ENCODE assay signal across 24 mouse cellular contexts in genomic region chr6:117206834-117207233, GRCm38 (mm10).
"Had no signal": no experiment of that assay in that cellular context is flagged by ENCODE, and none has a peak within 500 bp of the region (broad histone marks: within the 10 kb centered on the region; RNA-seq: fewer than 3 reads in every experiment).

No protein-coding gene starts in this region.

- H3K27me3 ChIP-seq: hindbrain, embryonic 13.5 days; hindbrain, embryonic 15.5 days; kidney, embryonic 15.5 days; liver, embryonic 13.5 days; liver, embryonic 15.5 days had no signal

- H3K4me3 ChIP-seq: heart, adult 2 months; heart, embryonic 13.5 days; heart, embryonic 15.5 days; hindbrain, embryonic 13.5 days; hindbrain, embryonic 15.5 days; kidney, embryonic 15.5 days; left cerebral cortex, adult 2 months; limb, embryonic 10.5 days; limb, embryonic 12.5 days; liver, embryonic 13.5 days; liver, embryonic 15.5 days had no signal

- H3K4me1 ChIP-seq: hindbrain, embryonic 13.5 days; hindbrain, embryonic 15.5 days; kidney, embryonic 15.5 days; liver, embryonic 13.5 days; liver, embryonic 15.5 days had no signal

- H3K36me3 ChIP-seq: heart, embryonic 13.5 days; heart, embryonic 15.5 days; hindbrain, embryonic 13.5 days; hindbrain, embryonic 15.5 days; kidney, embryonic 15.5 days; limb, embryonic 10.5 days; limb, embryonic 12.5 days; liver, embryonic 13.5 days; liver, embryonic 15.5 days had no signal

- H3K4me2 ChIP-seq: heart, embryonic 11.5 days; heart, embryonic 13.5 days; heart, embryonic 15.5 days; hindbrain, embryonic 13.5 days; hindbrain, embryonic 15.5 days; kidney, embryonic 15.5 days; limb, embryonic 12.5 days; liver, embryonic 11.5 days; liver, embryonic 13.5 days; liver, embryonic 15.5 days had no signal

- H3K27ac ChIP-seq: heart, adult 2 months; heart, embryonic 13.5 days; heart, embryonic 15.5 days; hindbrain, embryonic 13.5 days; hindbrain, embryonic 15.5 days; hindbrain, postnatal 0 days; kidney, embryonic 15.5 days; kidney, postnatal 0 days; left cerebral cortex, adult 2 months; limb, embryonic 10.5 days; limb, embryonic 12.5 days; liver, embryonic 13.5 days; liver, embryonic 15.5 days had no signal

- H3K9ac ChIP-seq: heart, embryonic 13.5 days; heart, embryonic 15.5 days; hindbrain, embryonic 13.5 days; hindbrain, embryonic 15.5 days; kidney, embryonic 15.5 days; limb, embryonic 12.5 days; liver, embryonic 13.5 days; liver, embryonic 15.5 days had no signal

- DNase-seq: gastrocnemius, postnatal 10 days; gastrocnemius, postnatal 36 days; heart, adult 2 months; heart, postnatal 14 days; heart, postnatal 36 days; kidney, postnatal 14 days; layer of hippocampus, adult 9-11 months; layer of hippocampus, postnatal 36 days; liver; liver, embryonic 13.5 days had no signal

- H3K9me3 ChIP-seq: heart, embryonic 13.5 days; heart, embryonic 15.5 days; hindbrain, embryonic 13.5 days; hindbrain, embryonic 15.5 days; kidney, embryonic 15.5 days; limb, embryonic 10.5 days; limb, embryonic 12.5 days; liver, embryonic 13.5 days; liver, embryonic 15.5 days had no signal

- ATAC-seq: hindbrain, postnatal 0 days; intestine, embryonic 16.5 days had no signal
